Mouse (Mus musculus) CH12.LX (cell line): Measurements from ENCODE around the gene Itsn1. TPM values are rescaled to one million over a fixed set of nuclear protein-coding genes. Genes with fewer than 3 reads are reported as not detected.

ENCODE experiments used
- DNase-seq: peaks from one replicate; pipeline ENCODE4 v3.0.0-alpha.2; 2013; ENCODE audit errors: extremely low read depth
- H3K27ac ChIP-seq: 2 replicates; pipeline ENCODE4 v1.5.1; 2012; ENCODE audit warnings: low read depth, mild to moderate bottlenecking, control low read depth, moderate library complexity; ENCODE audit not compliant: insufficient read depth
- H3K27me3 ChIP-seq: replicated peaks from 2 replicates; pipeline ENCODE3; 2012; ENCODE audit warnings: inconsistent platforms
- H3K36me3 ChIP-seq, 2 experiments: replicated peaks in 1 of 2; 2 replicates each; pipeline versions ENCODE3 to v1.6.1; 2012; ENCODE audit warnings: inconsistent platforms in 1 of 2, low read length in 1 of 2, mild to moderate bottlenecking in 1 of 2, mixed read lengths in 1 of 2, moderate library complexity in 1 of 2; ENCODE audit not compliant: control insufficient read depth in 1 of 2, insufficient read depth in 1 of 2
- H3K4me1 ChIP-seq, 2 experiments: 2 replicates each; pipeline ENCODE4 v1.6.1; 2012; ENCODE audit warnings: inconsistent platforms in 1 of 2, moderate library complexity in 1 of 2; ENCODE audit not compliant: insufficient read depth in 2 of 2, control insufficient read depth in 1 of 2
- H3K4me2 ChIP-seq: 2 replicates; pipeline ENCODE4 v1.6.1; 2012; ENCODE audit warnings: low read depth, mild to moderate bottlenecking, control low read depth; ENCODE audit not compliant: poor library complexity, insufficient read depth, severe bottlenecking
- H3K4me3 ChIP-seq, 3 experiments: fragments of 150-350 bp in 1 of 3; sonication (generic) in 1 of 3; replicated peaks in 1 of 3; 2 replicates each; pipeline versions ENCODE3 to v1.5.1; 2011 to 2012; ENCODE audit warnings: low read depth in 2 of 3, low read length in 2 of 3, mild to moderate bottlenecking in 2 of 3, moderate library complexity in 2 of 3, control low read depth in 1 of 3, improper control_type of control experiment in 1 of 3, inconsistent platforms in 1 of 3, mixed read lengths in 1 of 3; ENCODE audit not compliant: poor library complexity in 1 of 3
- H3K79me2 ChIP-seq: replicated peaks from 2 replicates; pipeline ENCODE4 v1.6.1; 2012; ENCODE audit warnings: mild to moderate bottlenecking, moderate library complexity; ENCODE audit not compliant: control insufficient read depth, poor library complexity, insufficient read depth, severe bottlenecking; ENCODE audit errors: extremely low read depth
- H3K9ac ChIP-seq: 2 replicates; pipeline ENCODE4 v1.6.1; 2012; ENCODE audit warnings: low read depth, mild to moderate bottlenecking, control low read depth, moderate library complexity; ENCODE audit not compliant: insufficient read depth
- H3K9me3 ChIP-seq: replicated peaks from 2 replicates; pipeline ENCODE3; 2012; ENCODE audit warnings: low read length, inconsistent platforms, mixed read lengths
- BHLHE40 ChIP-seq: IDR thresholded peaks from 2 replicates; pipeline ENCODE4 v1.6.1; 2011; ENCODE audit warnings: mild to moderate bottlenecking, low read depth, low read length, improper control_type of control experiment
- CHD1 ChIP-seq: IDR thresholded peaks from 2 replicates; pipeline ENCODE4 v1.6.1; 2012; ENCODE audit warnings: low read depth, low read length, improper control_type of control experiment, inconsistent platforms
- CTCF ChIP-seq, 2 experiments: IDR thresholded peaks in 1 of 2; conservative IDR thresholded peaks in 1 of 2; 2 replicates each; pipeline ENCODE4 v1.5.1; 2011 to 2012; ENCODE audit warnings: low read depth in 2 of 2, low read length in 2 of 2, improper control_type of control experiment in 1 of 2, inconsistent platforms in 1 of 2, mild to moderate bottlenecking in 1 of 2, moderate library complexity in 1 of 2
- ELF1 ChIP-seq: IDR thresholded peaks from 2 replicates; pipeline ENCODE4 v1.6.1; 2014; ENCODE audit warnings: low read depth, mild to moderate bottlenecking, inconsistent platforms, low read length, improper control_type of control experiment
- ETS1 ChIP-seq: conservative IDR thresholded peaks from 2 replicates; pipeline ENCODE4 v1.6.1; 2012; ENCODE audit warnings: low read depth, mild to moderate bottlenecking, inconsistent platforms, low read length, improper control_type of control experiment, moderate library complexity
- IRF4 ChIP-seq: IDR thresholded peaks from 2 replicates; pipeline ENCODE4 v1.6.1; 2014; ENCODE audit warnings: low read depth, mild to moderate bottlenecking, inconsistent platforms, low read length, improper control_type of control experiment
- KAT2A ChIP-seq: IDR thresholded peaks from 2 replicates; pipeline ENCODE4 v1.6.1; 2012; ENCODE audit warnings: low read length, improper control_type of control experiment, inconsistent platforms; ENCODE audit not compliant: insufficient replicate concordance
- MAX ChIP-seq: IDR thresholded peaks from 2 replicates; pipeline ENCODE4 v1.6.1; 2011; ENCODE audit warnings: low read length, improper control_type of control experiment
- NELFE ChIP-seq: IDR thresholded peaks from 2 replicates; pipeline ENCODE4 v1.6.1; 2011; ENCODE audit warnings: low read depth, low read length, improper control_type of control experiment
- NRF1 ChIP-seq: IDR thresholded peaks from 2 replicates; pipeline ENCODE4 v1.6.1; 2014; ENCODE audit warnings: low read depth, mild to moderate bottlenecking, inconsistent platforms, low read length, improper control_type of control experiment, moderate library complexity
- PAX5 ChIP-seq: IDR thresholded peaks from 2 replicates; pipeline ENCODE4 v1.6.1; 2012; ENCODE audit warnings: low read length, inconsistent platforms, mixed read lengths
- SMC3 ChIP-seq: IDR thresholded peaks from 2 replicates; pipeline ENCODE4 v1.6.1; 2011; ENCODE audit warnings: low read depth, low read length, improper control_type of control experiment
- TBP ChIP-seq: conservative IDR thresholded peaks from 2 replicates; pipeline ENCODE4 v1.6.1; 2011; ENCODE audit warnings: low read depth, low read length, improper control_type of control experiment
- TCF12 ChIP-seq: IDR thresholded peaks from 2 replicates; pipeline ENCODE4 v1.6.1; 2014; ENCODE audit warnings: low read depth, mild to moderate bottlenecking, inconsistent platforms, low read length, improper control_type of control experiment
- USF1 ChIP-seq: IDR thresholded peaks from 2 replicates; pipeline ENCODE4 v1.6.1; 2014; ENCODE audit warnings: low read depth, mild to moderate bottlenecking, inconsistent platforms, low read length, improper control_type of control experiment
- USF2 ChIP-seq: conservative IDR thresholded peaks from 2 replicates; pipeline ENCODE4 v1.6.1; 2011; ENCODE audit warnings: low read depth, low read length, improper control_type of control experiment
- ZC3H11A ChIP-seq: IDR thresholded peaks from 2 replicates; pipeline ENCODE4 v1.6.1; 2012; ENCODE audit warnings: low read depth, mild to moderate bottlenecking, inconsistent platforms, low read length, improper control_type of control experiment
- ZKSCAN1 ChIP-seq: IDR thresholded peaks from 2 replicates; pipeline ENCODE4 v1.6.1; 2012; ENCODE audit warnings: low read depth, inconsistent platforms, low read length, improper control_type of control experiment, borderline replicate concordance
- dilution Hi-C: fragments of 300-500 bp; cut with MboI; formaldehyde crosslinking; loops from 2 replicates; pipeline ENCODE4 v1.14.3; 2020; ENCODE audit warnings: low sequenced_read_pairs; ENCODE audit not compliant: extremely low pct_unique_long_range_greater_than_20kb, extremely low pct_ligation_motif_present
- in situ Hi-C: fragments of 300-500 bp; cut with MboI; formaldehyde crosslinking; loops from 3 replicates; pipeline ENCODE4 v1.14.3; 2019; ENCODE audit warnings: low sequenced_read_pairs, low pct_ligation_motif_present, low pct_unique_long_range_greater_than_20kb, mixed read lengths
- polyA plus RNA-seq: library from polyadenylated mRNA; unstranded; fragments of >175 nt; gene quantifications from 2 replicates; pipeline ENCODE4 v1.2.1, GENCODE M21; 2012; ENCODE audit warnings: low read depth; ENCODE audit not compliant: insufficient read length
- total RNA-seq, 2 experiments: library from RNA; depleted of rRNA; stranded (reverse); fragments of 300-350 nt in 1 of 2; fragments of >200 nt in 1 of 2; gene quantifications; 2 replicates each; pipeline ENCODE4 v1.2.3; 2012 to 2014

Itsn1 gene
- total and polyA plus RNA-seq, 3 experiments = 32.5 to 54.5 (median 46.3) TPM

GRCm38 (mm10) chr16:91763975-91764374 lies 34.9 kb downstream of the Itsn1 start:
- H3K36me3 ChIP-seq = peaks cover 4 to 23% of the 10 kb centered on the region in 2 experiments
- no peak overlapping the region for H3K27ac ChIP-seq
- no peak for DNase-seq
- no peak overlapping the region for H3K4me2 ChIP-seq
- H3K27me3 ChIP-seq = no peaks in the 10 kb centered on the region
- no peak for TF ChIP-seq ZC3H11A
- TF ChIP-seq NELFE = no peak
- no peak for TF ChIP-seq TBP
- dilution Hi-C loops = no loop called here
- no peak overlapping the region for H3K4me3 ChIP-seq
- no peak overlapping the region for H3K9ac ChIP-seq
- no peaks in the 10 kb centered on the region for H3K9me3 ChIP-seq
- in situ Hi-C loops = no loop called here
- peaks cover 8% of the 10 kb centered on the region for H3K79me2 ChIP-seq
- peaks cover 0 to 27% of the 10 kb centered on the region in 2 experiments; a peak in 2 of 4 replicates for H3K4me1 ChIP-seq

DNA sequence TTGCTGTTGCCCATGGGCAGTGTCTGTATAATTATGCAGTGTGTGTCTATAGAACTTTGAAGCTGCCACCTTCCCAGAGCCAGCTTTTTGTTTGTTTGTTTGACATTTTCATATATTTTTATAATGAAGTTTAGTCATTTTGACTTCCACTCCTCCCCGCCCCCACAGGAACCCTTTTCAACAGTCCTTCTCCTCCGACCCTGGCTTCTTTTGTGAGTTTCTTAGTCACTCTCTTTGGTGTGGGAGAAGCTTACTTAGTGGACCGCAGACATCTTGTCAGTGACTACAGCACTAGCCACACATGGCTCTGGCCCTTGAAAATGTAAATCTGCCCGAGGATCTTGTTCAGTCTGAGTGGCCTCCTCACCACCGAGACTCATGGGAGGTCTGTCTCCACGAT lies 35.3 kb downstream of the Itsn1 start:
- Histone ChIP-seq H3K4me3 (no peak overlapping the region), H3K4me1 (peaks cover 0 to 27% of the 10 kb centered on the region in 2 experiments; a peak in 2 of 4 replicates)
- TF ChIP-seq ETS1 = no peak
- TF ChIP-seq KAT2A = no peak
- TF ChIP-seq, all 38 proteins: peak for 0
- Histone ChIP-seq H3K79me2 (peaks cover 8% of the 10 kb centered on the region), H3K9me3 (no peaks in the 10 kb centered on the region), H3K27me3 (no peaks in the 10 kb centered on the region), H3K27ac (no peak overlapping the region), H3K36me3 (peaks cover 4 to 22% of the 10 kb centered on the region in 2 experiments), H3K9ac (no peak overlapping the region), H3K4me2 (no peak overlapping the region)
- in situ Hi-C loops (no loop called here), dilution Hi-C loops (no loop called here)
- DNase-seq = no peak

DNA sequence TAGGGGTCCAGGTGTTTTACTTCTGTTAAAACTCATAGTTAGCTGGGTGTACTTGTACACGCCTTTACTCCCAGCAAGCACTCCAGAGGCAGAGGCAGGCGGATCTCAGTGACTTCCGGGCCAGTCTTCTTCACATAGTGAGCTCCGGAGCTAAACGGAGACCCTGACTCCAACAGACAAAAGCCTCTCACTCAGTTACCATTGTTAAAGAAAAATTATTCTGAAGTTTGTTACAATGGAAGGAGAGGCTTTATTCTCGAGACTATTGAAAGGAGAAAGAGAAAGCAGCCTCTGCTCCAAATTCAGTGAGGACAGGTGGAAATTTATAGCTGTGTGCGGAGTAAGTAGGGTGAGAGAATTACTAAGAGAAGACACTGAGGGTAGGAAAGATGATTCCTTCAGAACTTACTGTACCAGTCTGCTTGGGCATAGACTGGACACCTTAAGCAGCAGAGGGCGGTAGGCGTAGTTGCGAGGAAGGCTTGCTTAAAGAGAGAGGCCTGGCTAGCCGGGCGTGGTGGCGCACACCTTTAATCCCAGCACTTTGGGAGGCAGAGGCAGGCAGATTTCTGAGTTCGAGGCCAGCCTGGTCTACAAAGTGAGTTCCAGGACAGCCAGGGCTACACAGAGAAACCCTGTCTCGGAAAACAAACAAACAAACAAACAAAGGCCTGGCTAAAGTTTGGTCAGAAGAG lies 36.2 kb downstream of the Itsn1 start:
- Histone ChIP-seq H3K9me3 (no peaks in the 10 kb centered on the region), H3K27ac (no peak overlapping the region), H3K27me3 (no peaks in the 10 kb centered on the region)
- in situ Hi-C loops = no loop called here
- TF ChIP-seq CHD1 (no peak), IRF4 (no peak), USF2 (no peak), ZKSCAN1 (no peak), ELF1 (no peak), CTCF (conservative IDR thresholded peaks at IDR 0.05 in 1 of 2, IDR thresholded peaks at IDR 0.05 in 1 of 2; ENCODE audit: low read depth in 2 of 2, low read length in 2 of 2) (no peak), BHLHE40 (no peak), TCF12 (no peak), KAT2A (no peak), NRF1 (no peak), NELFE (no peak), USF1 (no peak), TBP (no peak), MAX (no peak), PAX5 (no peak), SMC3 (no peak)
- TF ChIP-seq, all 38 proteins: peak for 0
- H3K4me1 ChIP-seq = peaks cover 0 to 27% of the 10 kb centered on the region in 2 experiments; a peak in 2 of 4 replicates
- dilution Hi-C loops = no loop called here
- peaks cover 4 to 22% of the 10 kb centered on the region in 2 experiments for H3K36me3 ChIP-seq
- H3K4me2 ChIP-seq = no peak overlapping the region
- H3K79me2 ChIP-seq = peaks cover 8% of the 10 kb centered on the region
- H3K9ac ChIP-seq = no peak overlapping the region
- H3K4me3 ChIP-seq = no peak overlapping the region
- DNase-seq = no peak
